Mouse (Mus musculus) 3T3-L1 (cell line): ENCODE data around the gene Olfr1229.

ENCODE experiments used
- DNase-seq: peaks from one replicate; pipeline ENCODE4 v3.0.0-alpha.2; 2015; ENCODE audit warnings: low read depth, low spot score

The Olfr1229 gene

GRCm38 (mm10) chr2:89287914-89288313, at the start of gene Olfr1229:
TSS of gene Olfr1229 (minus strand) at chr2:89288014.
- DNase-seq = no peak

- DNase-seq = no peak
Measured at GRCm38 (mm10) chr2:89329575-89329974, 41.8 kb upstream of the Olfr1229 start, which contains the start of gene Olfr1232. TSS of gene Olfr1232 (minus strand) at chr2:89329675.

GRCm38 (mm10) chr2:89306974-89307373, 19.2 kb upstream of the Olfr1229 start, which contains the start of gene Olfr1231:
TSS of gene Olfr1231 (minus strand) at chr2:89307074.
- no peak for DNase-seq

GRCm38 (mm10) chr2:89297168-89297567, 9.4 kb upstream of the Olfr1229 start, which contains the start of gene Olfr1230:
TSS of gene Olfr1230 (minus strand) at chr2:89297268.
- DNase-seq = no peak

- DNase-seq = no peak
Measured at GRCm38 (mm10) chr2:89253962-89254361, 33.9 kb downstream of the Olfr1229 start, which contains the start of gene Olfr1228. TSS of gene Olfr1228 (minus strand) at chr2:89254062.
